Mouse (Mus musculus) MEL (cell line): Measurements from ENCODE around the gene Nek3. TPM values are rescaled to one million over a fixed set of nuclear protein-coding genes. Genes with fewer than 3 reads are reported as not detected.

Experiments
- DNase-seq: peaks from one replicate; pipeline ENCODE4 v3.0.0; 2011; ENCODE audit warnings: low read depth, low spot score
- H3K27ac ChIP-seq: 2 replicates; pipeline ENCODE4 v1.5.1; 2012; ENCODE audit warnings: low read depth, mild to moderate bottlenecking, control low read depth, low read length, moderate library complexity; ENCODE audit not compliant: control insufficient read depth
- H3K27me3 ChIP-seq, 2 experiments: fragments of 150-350 bp in 1 of 2; sonication (generic) in 1 of 2; 2 replicates each; pipeline ENCODE4 v1.6.1; 2012; ENCODE audit warnings: low read length in 2 of 2, mild to moderate bottlenecking in 2 of 2, improper control_type of control experiment in 1 of 2, moderate library complexity in 1 of 2; ENCODE audit not compliant: insufficient read depth in 2 of 2, control insufficient read depth in 1 of 2
- H3K36me3 ChIP-seq, 2 experiments: 2 replicates each; pipeline ENCODE4 v1.6.1; 2012 to 2014; ENCODE audit warnings: low read length in 2 of 2, improper control_type of control experiment in 1 of 2, inconsistent platforms in 1 of 2, mild to moderate bottlenecking in 1 of 2; ENCODE audit not compliant: insufficient read depth in 2 of 2, control insufficient read depth in 1 of 2
- H3K4me1 ChIP-seq, 2 experiments: fragments of 150-350 bp in 1 of 2; sonication (generic) in 1 of 2; 2 replicates each; pipeline ENCODE4 v1.6.1; 2012; ENCODE audit warnings: low read length in 2 of 2, improper control_type of control experiment in 1 of 2, mild to moderate bottlenecking in 1 of 2; ENCODE audit not compliant: insufficient read depth in 2 of 2, control insufficient read depth in 1 of 2
- H3K4me3 ChIP-seq, 2 experiments: fragments of 150-350 bp in 1 of 2; sonication (generic) in 1 of 2; 2 replicates each; pipeline ENCODE4 v1.5.1; 2012; ENCODE audit warnings: low read depth in 2 of 2, low read length in 2 of 2, mild to moderate bottlenecking in 2 of 2, moderate library complexity in 2 of 2, control low read depth in 1 of 2, improper control_type of control experiment in 1 of 2; ENCODE audit not compliant: control insufficient read depth in 1 of 2, insufficient read depth in 1 of 2
- H3K79me2 ChIP-seq: 2 replicates; pipeline ENCODE4 v1.6.1; 2012; ENCODE audit warnings: mild to moderate bottlenecking, low read length, moderate library complexity; ENCODE audit not compliant: control insufficient read depth, poor library complexity, insufficient read depth
- H3K9ac ChIP-seq: 2 replicates; pipeline ENCODE4 v1.6.1; 2012; ENCODE audit warnings: low read depth, mild to moderate bottlenecking, control low read depth, low read length, moderate library complexity; ENCODE audit not compliant: control insufficient read depth, poor library complexity, severe bottlenecking
- H3K9me3 ChIP-seq: fragments of 150-350 bp; sonication (generic); replicated peaks from 2 replicates; pipeline ENCODE4 v1.6.1; 2012; ENCODE audit warnings: mild to moderate bottlenecking, low read length, improper control_type of control experiment, moderate library complexity; ENCODE audit not compliant: insufficient read depth
- BHLHE40 ChIP-seq: IDR thresholded peaks from 2 replicates; pipeline ENCODE4 v1.6.1; 2012; ENCODE audit warnings: low read depth, mild to moderate bottlenecking, inconsistent platforms, low read length, improper control_type of control experiment, borderline replicate concordance
- CHD1 ChIP-seq: IDR thresholded peaks from 2 replicates; pipeline ENCODE4 v1.6.1; 2012; ENCODE audit warnings: low read depth, mild to moderate bottlenecking, inconsistent platforms, low read length, improper control_type of control experiment
- CTCF ChIP-seq, 3 experiments: IDR thresholded peaks in 2 of 3; conservative IDR thresholded peaks in 1 of 3; 2 replicates each; pipeline ENCODE4 v1.5.1; 2011 to 2012; ENCODE audit warnings: low read length in 3 of 3, low read depth in 2 of 3, mild to moderate bottlenecking in 2 of 3, improper control_type of control experiment in 1 of 3, inconsistent platforms in 1 of 3, mixed read lengths in 1 of 3, moderate library complexity in 1 of 3; ENCODE audit not compliant: control insufficient read depth in 1 of 3, insufficient read depth in 1 of 3, poor library complexity in 1 of 3, severe bottlenecking in 1 of 3
- E2F4 ChIP-seq: IDR thresholded peaks from 2 replicates; pipeline ENCODE4 v1.6.1; 2011; ENCODE audit warnings: low read depth, low read length, improper control_type of control experiment, borderline replicate concordance
- EP300 ChIP-seq, 2 experiments: IDR thresholded peaks; 2 replicates each; pipeline ENCODE4 v1.6.1; 2011; ENCODE audit warnings: improper control_type of control experiment in 2 of 2, low read length in 2 of 2, low read depth in 1 of 2, mild to moderate bottlenecking in 1 of 2
- ETS1 ChIP-seq: IDR thresholded peaks from 2 replicates; pipeline ENCODE4 v1.6.1; 2012; ENCODE audit warnings: low read depth, mild to moderate bottlenecking, inconsistent platforms, low read length, improper control_type of control experiment, moderate library complexity
- GABPA ChIP-seq: IDR thresholded peaks from 2 replicates; pipeline ENCODE4 v1.6.1; 2012; ENCODE audit warnings: low read depth, mild to moderate bottlenecking, inconsistent platforms, low read length, improper control_type of control experiment, moderate library complexity
- GATA1 ChIP-seq: IDR thresholded peaks from 2 replicates; pipeline ENCODE4 v1.6.1; 2011; ENCODE audit warnings: low read depth, low read length, improper control_type of control experiment
- HCFC1 ChIP-seq: IDR thresholded peaks from 2 replicates; pipeline ENCODE4 v1.6.1; 2012; ENCODE audit warnings: low read depth, mild to moderate bottlenecking, inconsistent platforms, low read length, improper control_type of control experiment, moderate library complexity
- JUND ChIP-seq: IDR thresholded peaks from 2 replicates; pipeline ENCODE4 v1.6.1; 2011; ENCODE audit warnings: low read depth, mild to moderate bottlenecking, improper control_type of control experiment, low read length
- KAT2A ChIP-seq: conservative IDR thresholded peaks from 2 replicates; pipeline ENCODE4 v1.6.1; 2012; ENCODE audit warnings: low read depth, low read length, improper control_type of control experiment, inconsistent platforms
- MAFK ChIP-seq: IDR thresholded peaks from 2 replicates; pipeline ENCODE4 v1.6.1; 2011; ENCODE audit warnings: low read depth, mild to moderate bottlenecking, low read length, improper control_type of control experiment, borderline replicate concordance
- MAX ChIP-seq: IDR thresholded peaks from 2 replicates; pipeline ENCODE4 v1.6.1; 2011; ENCODE audit warnings: low read length, improper control_type of control experiment
- MAZ ChIP-seq: IDR thresholded peaks from 2 replicates; pipeline ENCODE4 v1.6.1; 2012; ENCODE audit warnings: low read depth, mild to moderate bottlenecking, inconsistent platforms, low read length, improper control_type of control experiment
- MEF2A ChIP-seq: IDR thresholded peaks from 2 replicates; pipeline ENCODE4 v1.6.1; 2014; ENCODE audit warnings: low read depth, mild to moderate bottlenecking, inconsistent platforms, low read length, improper control_type of control experiment; ENCODE audit not compliant: poor library complexity, insufficient replicate concordance, severe bottlenecking; ENCODE audit errors: extremely low read depth
- MXI1 ChIP-seq: IDR thresholded peaks from 2 replicates; pipeline ENCODE4 v1.6.1; 2011; ENCODE audit warnings: mild to moderate bottlenecking, low read depth, low read length, improper control_type of control experiment
- MYB ChIP-seq: IDR thresholded peaks from 2 replicates; pipeline ENCODE4 v1.6.1; 2011; ENCODE audit warnings: mild to moderate bottlenecking, low read depth, low read length, improper control_type of control experiment
- MYC ChIP-seq: IDR thresholded peaks from 2 replicates; pipeline ENCODE4 v1.6.1; 2011; ENCODE audit warnings: low read depth, mild to moderate bottlenecking, low read length, improper control_type of control experiment, moderate library complexity
- NELFE ChIP-seq: IDR thresholded peaks from 2 replicates; pipeline ENCODE4 v1.6.1; 2011; ENCODE audit warnings: low read depth, low read length, improper control_type of control experiment
- NRF1 ChIP-seq: IDR thresholded peaks from 2 replicates; pipeline ENCODE4 v1.6.1; 2014; ENCODE audit warnings: low read depth, mild to moderate bottlenecking, inconsistent platforms, low read length, improper control_type of control experiment, moderate library complexity; ENCODE audit not compliant: poor library complexity, insufficient read depth, severe bottlenecking
- POLR2A ChIP-seq, 2 experiments: IDR thresholded peaks; 2 replicates each; pipeline ENCODE4 v1.6.1; 2011 to 2012; ENCODE audit warnings: low read length in 2 of 2, mild to moderate bottlenecking in 2 of 2, control low read depth in 1 of 2, improper control_type of control experiment in 1 of 2, low read depth in 1 of 2, moderate library complexity in 1 of 2; ENCODE audit not compliant: control insufficient read depth in 1 of 2, insufficient read depth in 1 of 2, poor library complexity in 1 of 2
- POLR2AphosphoS2 ChIP-seq: IDR thresholded peaks from 2 replicates; pipeline ENCODE4 v1.6.1; 2011; ENCODE audit warnings: low read length, improper control_type of control experiment
- RAD21 ChIP-seq: IDR thresholded peaks from 2 replicates; pipeline ENCODE4 v1.6.1; 2011; ENCODE audit warnings: mild to moderate bottlenecking, low read depth, low read length, improper control_type of control experiment
- SIN3A ChIP-seq: IDR thresholded peaks from 2 replicates; pipeline ENCODE4 v1.6.1; 2012; ENCODE audit warnings: low read length, improper control_type of control experiment, inconsistent platforms
- SMC3 ChIP-seq: IDR thresholded peaks from 2 replicates; pipeline ENCODE4 v1.6.1; 2011; ENCODE audit warnings: low read depth, low read length, improper control_type of control experiment
- TAL1 ChIP-seq: IDR thresholded peaks from 2 replicates; pipeline ENCODE4 v1.6.1; 2012; ENCODE audit warnings: mild to moderate bottlenecking, inconsistent platforms, low read length, moderate library complexity, mixed read lengths
- TBP ChIP-seq: IDR thresholded peaks from 2 replicates; pipeline ENCODE4 v1.8.0; 2011; ENCODE audit warnings: low read depth, low read length, improper control_type of control experiment
- TCF12 ChIP-seq: IDR thresholded peaks from 2 replicates; pipeline ENCODE4 v1.6.1; 2014; ENCODE audit warnings: low read depth, mild to moderate bottlenecking, inconsistent platforms, low read length, improper control_type of control experiment, moderate library complexity
- UBTF ChIP-seq: IDR thresholded peaks from 2 replicates; pipeline ENCODE4 v1.6.1; 2012; ENCODE audit warnings: low read depth, mild to moderate bottlenecking, inconsistent platforms, low read length, improper control_type of control experiment, moderate library complexity, borderline replicate concordance; ENCODE audit not compliant: insufficient read depth
- USF1 ChIP-seq: IDR thresholded peaks from 2 replicates; pipeline ENCODE4 v1.6.1; 2014; ENCODE audit warnings: low read depth, mild to moderate bottlenecking, inconsistent platforms, low read length, improper control_type of control experiment, moderate library complexity
- USF2 ChIP-seq, 2 experiments: IDR thresholded peaks; 2 replicates each; pipeline ENCODE4 v1.6.1; 2011 to 2012; ENCODE audit warnings: improper control_type of control experiment in 2 of 2, low read length in 2 of 2, borderline replicate concordance in 1 of 2, inconsistent platforms in 1 of 2, low read depth in 1 of 2, mild to moderate bottlenecking in 1 of 2; ENCODE audit not compliant: insufficient read depth in 1 of 2
- ZC3H11A ChIP-seq: IDR thresholded peaks from 2 replicates; pipeline ENCODE4 v1.6.1; 2012; ENCODE audit warnings: low read depth, mild to moderate bottlenecking, inconsistent platforms, low read length, improper control_type of control experiment
- ZKSCAN1 ChIP-seq: IDR thresholded peaks from 2 replicates; pipeline ENCODE4 v1.6.1; 2012; ENCODE audit warnings: low read depth, mild to moderate bottlenecking, inconsistent platforms, low read length, improper control_type of control experiment, moderate library complexity
- ZMIZ1 ChIP-seq: IDR thresholded peaks from 2 replicates; pipeline ENCODE4 v1.6.1; 2012; ENCODE audit warnings: low read depth, mild to moderate bottlenecking, inconsistent platforms, low read length, improper control_type of control experiment, moderate library complexity
- ZNF384 ChIP-seq: IDR thresholded peaks from 2 replicates; pipeline ENCODE4 v1.6.1; 2012; ENCODE audit warnings: low read depth, mild to moderate bottlenecking, inconsistent platforms, low read length, improper control_type of control experiment
- polyA plus RNA-seq, 2 experiments: library from polyadenylated mRNA; stranded (reverse) in 1 of 2; unstranded in 1 of 2; fragments of >175 nt in 1 of 2; fragments of >200 nt in 1 of 2; gene quantifications; 2 replicates each; pipeline versions ENCODE4 v1.2.1 to v1.2.4; 2012; ENCODE audit warnings: low replicate concordance in 2 of 2, low read depth in 1 of 2; ENCODE audit not compliant: insufficient read length in 2 of 2, insufficient read depth in 1 of 2, missing spikeins in 1 of 2
- total RNA-seq: library from RNA; depleted of rRNA; stranded (reverse); fragments of 300-350 nt; gene quantifications from 2 replicates; pipeline ENCODE4 v1.2.3, GENCODE M21; 2012

Gene Nek3
- total and polyA plus RNA-seq, 3 experiments = 2.0 to 3.5 TPM; not detected in 1

GRCm38 (mm10) chr8:22192660-22193431, 26.6 kb upstream of the Nek3 start, which contains the start of gene Vps36:
TSS of gene Vps36 (plus strand) at chr8:22192809.
- peak; percentile 87 for DNase-seq
- Histone ChIP-seq H3K79me2 (peaks cover 11% of the 10 kb centered on the region), H3K4me1 (peaks cover 8 to 10% of the 10 kb centered on the region in 2 experiments; a peak in 3 of 4 replicates), H3K36me3 (peaks cover 0 to 13% of the 10 kb centered on the region in 2 experiments; a peak in 2 of 4 replicates), H3K4me3 (peak within 1 kb of the TSS; percentile 72 to 99), H3K9ac (peak within 1 kb of the TSS; percentile 79), H3K9me3 (no peaks in the 10 kb centered on the region), H3K27ac (peak within 1 kb of the TSS; percentile 63), H3K27me3 (no peaks in the 10 kb centered on the region)
- TF ChIP-seq POLR2AphosphoS2 (no peak), MYB (no peak), SIN3A (peak; percentile 74; the same call in 1 of the 2 replicates), CTCF (IDR thresholded peaks at IDR 0.05 in 2 of 3, conservative IDR thresholded peaks at IDR 0.05 in 1 of 3; ENCODE audit: control insufficient read depth in 1 of 3, insufficient read depth in 1 of 3, low read depth in 2 of 3, low read length in 3 of 3, poor library complexity in 1 of 3, severe bottlenecking in 1 of 3) (peak in 2 of 3 experiments; percentile 90 to 100; a peak in 5 of 6 replicates), ZKSCAN1 (no peak), TCF12 (no peak; the same call in 1 of the 2 replicates), UBTF (0 out of 2 replicates have a peak, but pooled peaks have one; percentile 64), E2F4 (no peak), GABPA (no peak), TBP (no peak; the same call in 1 of the 2 replicates), BHLHE40 (no peak; the same call in 1 of the 2 replicates), KAT2A (peak; percentile 2; the same call in 1 of the 2 replicates), ZNF384 (no peak), MEF2A (no peak), NELFE (peak; percentile 75), ZMIZ1 (peak; percentile 43; the same call in 1 of the 2 replicates), HCFC1 (peak; percentile 27), USF2 (IDR thresholded peaks at IDR 0.05; ENCODE audit: borderline replicate concordance in 1 of 2, insufficient read depth in 1 of 2, low read depth in 1 of 2, low read length in 2 of 2) (no peak), MAZ (no peak; the same call in 1 of the 2 replicates), MAX (0 out of 2 replicates have a peak, but pooled peaks have one; percentile 43), GATA1 (no peak), CHD1 (no peak), NRF1 (no peak), RAD21 (peak; percentile 56), JUND (no peak), EP300 (IDR thresholded peaks at IDR 0.05; ENCODE audit: low read depth in 1 of 2, low read length in 2 of 2) (no peak), SMC3 (peak; percentile 77), ETS1 (no peak), POLR2A (IDR thresholded peaks at IDR 0.05; ENCODE audit: control insufficient read depth in 1 of 2, insufficient read depth in 1 of 2, low read depth in 1 of 2, low read length in 2 of 2, poor library complexity in 1 of 2) (peak; percentile 80 to 89), MYC (no peak), MAFK (no peak), USF1 (no peak), MXI1 (peak; percentile 88; the same call in 1 of the 2 replicates), ZC3H11A (no peak), TAL1 (no peak)
